Mouse (Mus musculus) thymus, adult 2 months (tissue): ENCODE data around the gene Rhox4e. TPM values are rescaled to one million over a fixed set of nuclear protein-coding genes. Genes with fewer than 3 reads are reported as not detected.
"Not testable (repeated sequence)": the region's sequence is repeated elsewhere in the genome, so short reads cannot be mapped to it uniquely, and the experiment has no call there.

Source experiments
- DNase-seq: peaks from one replicate; pipeline ENCODE4 v3.0.0; 2021
- H3K27ac ChIP-seq: fragments of 200-500 bp; 2 replicates; pipeline ENCODE4 v1.5.1; 2012; ENCODE audit warnings: low read length, control low read depth; ENCODE audit not compliant: control insufficient read depth, insufficient read depth
- H3K27me3 ChIP-seq: fragments of 200-500 bp; 2 replicates; pipeline ENCODE4 v1.6.1; 2012; ENCODE audit warnings: mild to moderate bottlenecking, low read length, moderate library complexity, mixed read lengths; ENCODE audit not compliant: control insufficient read depth, insufficient read depth
- H3K36me3 ChIP-seq: fragments of 200-500 bp; 2 replicates; pipeline ENCODE4 v1.6.1; 2012; ENCODE audit warnings: mild to moderate bottlenecking, low read length, moderate library complexity; ENCODE audit not compliant: control insufficient read depth, insufficient read depth
- H3K4me1 ChIP-seq: fragments of 200-500 bp; replicated peaks from 2 replicates; pipeline ENCODE4 v1.6.1; 2012; ENCODE audit warnings: low read length; ENCODE audit not compliant: control insufficient read depth, insufficient read depth
- H3K4me3 ChIP-seq: fragments of 200-500 bp; 2 replicates; pipeline ENCODE4 v1.5.1; 2012; ENCODE audit warnings: mild to moderate bottlenecking, low read length, control low read depth, moderate library complexity; ENCODE audit not compliant: control insufficient read depth, insufficient read depth
- WGBS: fragments of 180-500 bp; shearing (Covaris S2); methylation state at CpG from one replicate; pipeline ENCODE4 v1.1.7; 2018; 5-methylcytosine and 5-hydroxymethylcytosine counted together
- polyA plus RNA-seq: library from polyadenylated mRNA; depleted of rRNA; stranded (reverse); fragments of >200 nt; gene quantifications from 2 replicates; pipeline ENCODE4 v1.2.3, GENCODE M21; 2012; rRNA removed

Rhox4e gene
- polyA plus RNA-seq, result not detected in 2 replicates

- WGBS, result 100% methylated on average over 10 of the region's 18 CpGs
- not testable (repeated sequence) for H3K36me3 ChIP-seq
These were observed at the start of gene Rhox4e for GRCm38 (mm10) chrX:37557112-37557511. Gene Rhox4e (plus strand): TSS chrX:37557412.

GRCm38 (mm10) chrX:37514059-37514458 lies 43.2 kb upstream of the Rhox4e start, which contains the start of gene Rhox4d:
Gene Rhox4d (plus strand): TSS chrX:37514359.
- H3K4me3 ChIP-seq, H3K27me3 ChIP-seq, H3K27ac ChIP-seq, DNase-seq, H3K4me1 ChIP-seq, H3K36me3 ChIP-seq: not testable (repeated sequence)
- 92% methylated on average over 9 of the region's 18 CpGs for WGBS

More at GRCm38 (mm10) chrX:37557112-37557511, at the start of gene Rhox4e:
- H3K4me1 ChIP-seq, DNase-seq, H3K4me3 ChIP-seq, H3K27ac ChIP-seq, H3K27me3 ChIP-seq: not testable (repeated sequence)

DNA sequence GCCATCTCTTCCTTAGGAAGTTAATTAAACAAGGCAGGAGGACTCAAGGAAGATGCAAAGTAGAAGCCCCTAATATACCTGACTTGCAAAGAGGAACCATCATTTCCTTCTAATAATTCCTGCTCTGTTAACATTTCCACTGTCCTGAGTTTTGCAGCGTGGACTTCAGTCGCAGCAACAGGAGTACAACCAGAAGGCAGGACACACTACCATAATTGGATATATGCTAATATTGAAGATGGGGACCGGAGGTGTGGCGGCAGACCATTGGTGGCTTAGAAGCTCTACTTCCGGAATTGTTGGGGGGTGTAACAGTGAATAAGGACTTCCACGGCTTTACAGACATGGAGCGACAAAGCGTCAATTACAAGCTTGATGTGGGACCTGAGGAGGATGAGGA lies 27.1 kb upstream of the Rhox4e start, which contains the start of gene Rhox2e:
TSS of gene Rhox2e (plus strand) at position 301 of the 400 bp plus-strand sequence.
- H3K27ac ChIP-seq, H3K27me3 ChIP-seq, H3K36me3 ChIP-seq, H3K4me1 ChIP-seq, DNase-seq, H3K4me3 ChIP-seq: not testable (repeated sequence)
- 89% methylated on average over 2 of the region's 8 CpGs for WGBS

GRCm38 (mm10) chrX:37541719-37542118 lies 15.5 kb upstream of the Rhox4e start, which contains the start of gene Rhox3e:
Gene Rhox3e (plus strand): TSS chrX:37542019.
- not testable (repeated sequence) for H3K36me3 ChIP-seq, H3K27ac ChIP-seq, DNase-seq, H3K4me1 ChIP-seq, H3K27me3 ChIP-seq, H3K4me3 ChIP-seq
- no CpG with 5 or more reads among the region's 4 CpGs for WGBS

- H3K36me3 ChIP-seq, result not testable (repeated sequence)
- WGBS, result 86% methylated on average over 8 of the region's 8 CpGs
These were observed 13.9 kb downstream of the Rhox4e start, which contains the start of gene Rhox2f for GRCm38 (mm10) chrX:37571105-37571504. Gene Rhox2f (plus strand): TSS chrX:37571405.

GRCm38 (mm10) chrX:37572638-37573037 lies 15.4 kb downstream of the Rhox4e start:
- not testable (repeated sequence) for H3K36me3 ChIP-seq, H3K4me3 ChIP-seq, H3K27ac ChIP-seq, DNase-seq, H3K27me3 ChIP-seq, H3K4me1 ChIP-seq
- 32% methylated on average over 2 of the region's 2 CpGs for WGBS

More at GRCm38 (mm10) chrX:37571105-37571504, 13.9 kb downstream of the Rhox4e start, which contains the start of gene Rhox2f:
- H3K27me3 ChIP-seq, H3K4me1 ChIP-seq, H3K27ac ChIP-seq, H3K4me3 ChIP-seq, DNase-seq: not testable (repeated sequence)

GRCm38 (mm10) chrX:37580692-37581091 lies 23.5 kb downstream of the Rhox4e start, which contains the start of gene Rhox3f:
Gene Rhox3f (plus strand): TSS chrX:37580992.
- not testable (repeated sequence) for H3K4me1 ChIP-seq, H3K27ac ChIP-seq, H3K4me3 ChIP-seq, H3K27me3 ChIP-seq, H3K36me3 ChIP-seq, DNase-seq

DNA sequence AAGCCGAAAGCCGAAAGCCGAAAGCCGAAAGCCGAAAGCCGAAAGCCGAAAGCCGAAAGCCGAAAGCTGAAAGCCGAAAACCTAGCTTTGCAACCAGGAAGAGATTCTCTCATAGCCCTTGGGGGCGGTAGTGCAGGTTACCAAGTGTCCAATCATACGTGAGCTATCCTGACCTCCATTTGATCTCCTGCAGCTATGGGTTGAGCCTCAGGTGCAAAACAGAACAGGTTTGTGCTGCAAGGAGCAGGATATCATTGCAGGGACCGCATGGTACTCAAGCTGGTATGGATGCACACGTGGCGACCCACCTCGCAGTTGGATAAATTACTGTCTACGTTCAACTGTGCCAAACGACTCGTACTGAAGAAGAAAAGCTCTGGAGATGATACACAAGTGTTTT lies 50.4 kb downstream of the Rhox4e start, which contains the start of gene Rhox4f:
TSS of gene Rhox4f (minus strand) at position 101 of the 400 bp plus-strand sequence.
- not testable (repeated sequence) for H3K4me3 ChIP-seq, H3K27me3 ChIP-seq, H3K4me1 ChIP-seq, H3K36me3 ChIP-seq, H3K27ac ChIP-seq, DNase-seq
- 99% methylated on average over 15 of the region's 19 CpGs for WGBS

Other genes starting within 250 kb of the Rhox4e start
- not detected in 2 replicates for gene Rhox3a2, start 177.4 kb upstream of the Rhox4e start, polyA plus RNA-seq
- 1.2 and 1.6 TPM in 2 replicates for gene Rhox4a2, start 166.6 kb upstream of the Rhox4e start, polyA plus RNA-seq
- gene Rhox2b, start 145.3 kb upstream of the Rhox4e start, polyA plus RNA-seq, result not detected in 2 replicates
- gene Rhox4b, start 124.9 kb upstream of the Rhox4e start, polyA plus RNA-seq, result 0.48 and 0.54 TPM in 2 replicates
- not detected in 2 replicates for gene Rhox2c, start 103.7 kb upstream of the Rhox4e start, polyA plus RNA-seq
- not detected in 2 replicates for gene Rhox3c, start 98.8 kb upstream of the Rhox4e start, polyA plus RNA-seq
- gene Rhox4c, start 77.1 kb upstream of the Rhox4e start, polyA plus RNA-seq, result not detected in 2 replicates
- not detected in 2 replicates for gene Rhox2d, start 64.0 kb upstream of the Rhox4e start, polyA plus RNA-seq
- not detected in 2 replicates for gene Rhox4d, start 43.1 kb upstream of the Rhox4e start, polyA plus RNA-seq
- not detected in 2 replicates for gene Rhox2e, start 27.0 kb upstream of the Rhox4e start, polyA plus RNA-seq
- gene Rhox3e, start 15.4 kb upstream of the Rhox4e start, polyA plus RNA-seq, result not detected in 2 replicates
- not detected in 2 replicates for gene Rhox2f, start 14.0 kb downstream of the Rhox4e start, polyA plus RNA-seq
- not detected in 2 replicates for gene Rhox3f, start 23.6 kb downstream of the Rhox4e start, polyA plus RNA-seq
- gene Rhox4f, start 50.3 kb downstream of the Rhox4e start, polyA plus RNA-seq, result not detected in 2 replicates
- not detected in 2 replicates for gene Rhox3g, start 71.2 kb downstream of the Rhox4e start, polyA plus RNA-seq
- gene Rhox2g, start 86.1 kb downstream of the Rhox4e start, polyA plus RNA-seq, result not detected in 2 replicates
- not detected in 2 replicates for gene Rhox4g, start 93.9 kb downstream of the Rhox4e start, polyA plus RNA-seq
- not detected in 2 replicates for gene Rhox3h, start 111.4 kb downstream of the Rhox4e start, polyA plus RNA-seq
- not detected in 2 replicates for gene Rhox2h, start 115.9 kb downstream of the Rhox4e start, polyA plus RNA-seq
- gene Rhox5, start 247.4 kb downstream of the Rhox4e start, polyA plus RNA-seq, result not detected in 2 replicates